Mouse (Mus musculus) splenic B cell, adult 2 months (primary cell): ENCODE results near the gene Itfg2.
A peak's percentile ranks its signal among the peaks of the same experiment; 100 is the strongest.

Experiments
- DNase-seq: peaks from one replicate; pipeline ENCODE4 v3.0.0-alpha.2; 2011; ENCODE audit warnings: low read depth, low spot score
- H3K27me3 ChIP-seq: 2 replicates; pipeline ENCODE4 v1.6.1; 2012; ENCODE audit warnings: mild to moderate bottlenecking, low read length, moderate library complexity, mixed read lengths; ENCODE audit not compliant: control insufficient read depth, poor library complexity, insufficient read depth, severe bottlenecking
- H3K36me3 ChIP-seq: 2 replicates; pipeline ENCODE4 v1.6.1; 2012; ENCODE audit warnings: mild to moderate bottlenecking, low read length, moderate library complexity, mixed read lengths; ENCODE audit not compliant: control insufficient read depth, poor library complexity, insufficient read depth, severe bottlenecking

The Itfg2 gene

DNA sequence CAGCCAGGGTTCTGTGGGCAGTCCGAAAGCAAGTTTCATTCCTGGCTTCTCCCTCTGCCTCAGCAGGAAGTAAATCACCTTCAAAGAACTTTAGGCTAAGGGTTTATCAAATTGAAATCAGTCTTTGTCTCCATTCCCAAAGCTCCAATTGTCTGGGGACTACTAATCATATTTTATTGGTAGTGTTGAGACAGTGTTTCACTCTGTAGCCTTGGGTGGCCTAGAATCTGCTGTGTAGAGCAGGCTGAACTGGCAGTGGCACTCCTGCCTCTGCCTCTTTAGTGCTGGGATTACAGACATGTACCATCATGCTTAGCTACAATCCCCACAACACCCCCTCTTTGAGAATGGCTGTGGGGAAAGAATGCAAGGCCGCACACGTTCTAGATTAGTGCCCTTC, 3.3 kb downstream of the Itfg2 start:
- no peak for DNase-seq
- no peaks in the 10 kb centered on the region for H3K27me3 ChIP-seq
- no peaks in the 10 kb centered on the region for H3K36me3 ChIP-seq

DNA sequence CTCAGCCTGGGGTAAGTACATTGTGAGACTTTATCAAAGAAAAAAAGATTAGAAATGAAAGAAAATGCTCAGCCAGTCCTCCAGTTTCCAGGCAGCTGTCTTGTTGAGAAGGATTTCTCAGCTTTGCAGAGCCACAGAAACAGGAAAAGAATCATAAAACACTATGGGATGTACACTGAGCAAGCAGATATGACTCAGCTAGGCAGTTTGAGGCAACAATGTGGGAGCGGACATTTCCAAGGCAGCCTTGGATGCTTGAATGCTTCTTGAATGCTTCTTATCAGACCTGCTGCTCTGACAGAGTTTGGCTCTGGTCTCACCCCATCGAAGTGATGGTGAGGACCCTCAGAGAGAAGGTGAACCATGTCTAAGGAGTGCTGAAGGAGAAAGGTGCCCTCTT, 3.7 kb downstream of the Itfg2 start:
- DNase-seq, result no peak
- no peaks in the 10 kb centered on the region for H3K36me3 ChIP-seq
- H3K27me3 ChIP-seq, result no peaks in the 10 kb centered on the region

DNA sequence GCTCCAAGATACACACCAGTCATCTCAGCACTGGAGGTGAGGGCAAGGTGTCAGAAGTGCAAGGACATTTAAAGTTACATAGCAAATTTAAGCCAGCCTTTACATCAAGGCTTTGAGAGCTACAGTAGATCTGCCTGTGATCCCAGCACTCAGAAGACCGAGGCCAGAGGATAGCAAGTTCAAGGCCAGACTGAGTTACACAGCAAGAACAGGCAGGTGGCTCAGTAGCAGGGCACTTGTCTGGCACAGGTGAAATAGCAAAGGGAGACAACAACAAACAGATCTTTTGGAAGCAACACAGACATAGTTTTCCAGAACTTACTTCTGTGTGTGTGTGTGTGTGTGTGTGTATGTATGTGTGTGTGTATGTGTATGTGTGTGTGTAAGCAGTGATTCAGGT, 6.7 kb downstream of the Itfg2 start:
- Histone ChIP-seq H3K36me3 (no peaks in the 10 kb centered on the region), H3K27me3 (no peaks in the 10 kb centered on the region)
- no peak for DNase-seq

DNA sequence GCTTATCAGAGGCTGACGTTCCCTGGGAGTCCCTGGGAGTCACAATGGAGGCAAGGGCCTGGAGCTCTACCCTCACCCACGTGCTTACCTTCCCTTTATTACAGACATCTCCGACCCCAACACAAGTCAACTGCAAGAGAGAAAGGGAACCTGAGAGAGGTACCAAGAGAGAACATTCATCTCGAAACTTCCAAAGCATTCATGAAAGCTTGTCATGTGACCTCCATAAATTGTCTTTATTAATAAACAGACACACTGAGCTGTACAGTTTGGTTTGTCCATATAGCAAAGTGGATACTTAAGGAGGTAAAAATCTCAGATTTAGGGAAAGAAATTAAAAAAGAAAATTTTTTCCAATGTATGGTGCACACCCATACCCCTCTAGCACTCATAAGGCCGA, 8.6 kb downstream of the Itfg2 start:
- Histone ChIP-seq H3K36me3 (no peaks in the 10 kb centered on the region), H3K27me3 (no peaks in the 10 kb centered on the region)
- DNase-seq, result no peak

DNA sequence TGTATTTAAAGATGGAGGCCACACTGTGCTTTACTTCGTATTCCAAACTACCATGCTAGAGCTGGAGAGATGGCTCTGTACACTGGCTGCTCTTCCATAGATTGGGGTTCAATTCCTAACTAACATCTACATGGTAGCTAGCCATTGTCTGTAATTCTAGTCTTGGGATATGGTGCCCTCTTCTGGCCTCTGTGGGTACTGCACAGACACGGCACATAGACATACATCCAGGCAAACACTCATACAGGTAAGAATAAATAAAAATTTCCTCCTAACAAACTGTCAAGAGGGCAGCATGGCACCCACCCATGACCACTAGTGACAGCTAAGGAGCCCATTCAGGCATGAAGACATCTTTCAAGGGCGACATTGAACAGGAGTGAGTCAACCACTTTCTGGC, 13.6 kb downstream of the Itfg2 start:
- Histone ChIP-seq H3K36me3 (no peaks in the 10 kb centered on the region; the same call in none of the 2 replicates), H3K27me3 (no peaks in the 10 kb centered on the region)
- peak; percentile 87 for DNase-seq

DNA sequence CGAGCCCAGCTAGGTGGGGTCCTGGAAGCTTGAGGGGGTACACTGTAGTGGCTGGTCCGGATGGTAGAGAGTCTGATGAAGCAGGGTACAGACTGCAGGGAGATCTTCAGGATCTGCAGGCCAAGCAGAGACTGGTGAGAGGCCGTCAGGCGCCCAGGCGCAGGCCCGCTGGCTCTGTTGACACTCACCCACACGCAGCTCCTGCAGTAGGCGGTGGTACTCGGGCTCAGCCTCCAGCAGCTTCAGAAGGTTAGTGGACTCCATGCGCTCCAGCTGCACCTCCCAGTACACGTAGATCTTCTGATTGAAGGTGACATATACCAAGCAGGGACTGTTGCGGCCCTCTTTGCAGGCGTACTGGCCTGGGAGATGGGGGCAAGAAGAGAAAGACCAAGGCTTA, 14.4 kb downstream of the Itfg2 start:
- no peak for DNase-seq
- Histone ChIP-seq H3K36me3 (no peaks in the 10 kb centered on the region; the same call in none of the 2 replicates), H3K27me3 (no peaks in the 10 kb centered on the region)

DNA sequence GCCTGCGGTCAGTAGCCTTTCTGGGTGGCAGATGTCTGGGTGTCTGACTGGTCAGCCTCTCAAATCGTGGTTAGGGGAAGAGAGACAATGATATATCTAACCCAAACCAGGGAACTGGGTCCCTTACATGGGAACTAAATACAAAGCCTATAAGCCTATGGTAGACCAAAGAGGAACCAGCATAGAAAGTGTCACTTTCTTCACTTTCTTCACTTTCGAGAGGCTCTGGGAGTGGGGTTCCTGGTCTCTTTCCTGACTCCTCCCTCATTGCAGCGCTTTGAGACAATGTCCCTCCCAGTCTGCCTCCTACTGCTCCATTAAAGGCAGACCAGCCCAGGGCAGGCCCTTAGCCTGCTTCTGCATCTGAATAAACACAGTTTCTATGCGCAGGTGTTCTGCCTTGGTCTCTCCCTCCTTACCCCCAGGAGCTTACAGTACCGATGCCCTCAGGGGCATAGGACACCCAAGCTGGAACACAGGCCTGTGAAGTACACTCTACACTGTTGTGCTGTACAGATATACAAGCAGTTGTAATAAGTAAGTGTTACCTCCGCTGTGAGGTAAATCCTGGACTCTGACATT, 16.1 kb downstream of the Itfg2 start:
- Histone ChIP-seq H3K36me3 (no peaks in the 10 kb centered on the region; the same call in none of the 2 replicates), H3K27me3 (no peaks in the 10 kb centered on the region)
- no peak for DNase-seq

DNA sequence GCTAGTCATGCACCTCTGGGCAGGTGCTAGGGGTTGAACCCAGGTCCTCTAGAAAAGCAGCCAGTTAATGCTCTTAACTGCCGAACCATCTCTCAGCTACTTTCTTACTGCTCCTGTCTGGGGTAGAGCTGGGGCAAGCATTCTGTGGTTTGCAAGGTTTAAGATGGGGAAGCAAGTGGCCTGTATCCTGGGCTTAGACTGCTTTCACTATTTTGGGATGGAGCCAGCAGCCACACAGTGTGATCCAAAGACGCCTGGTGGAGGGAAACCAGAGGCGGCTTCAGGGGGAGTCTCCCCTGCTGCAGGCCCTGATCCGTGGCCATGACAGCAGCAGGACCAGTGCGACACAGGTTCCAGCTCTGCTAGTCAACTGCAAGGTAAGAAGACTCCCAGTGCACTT, 20.0 kb downstream of the Itfg2 start:
- no peak for DNase-seq
- Histone ChIP-seq H3K27me3 (no peaks in the 10 kb centered on the region), H3K36me3 (no peaks in the 10 kb centered on the region; the same call in none of the 2 replicates)

DNA sequence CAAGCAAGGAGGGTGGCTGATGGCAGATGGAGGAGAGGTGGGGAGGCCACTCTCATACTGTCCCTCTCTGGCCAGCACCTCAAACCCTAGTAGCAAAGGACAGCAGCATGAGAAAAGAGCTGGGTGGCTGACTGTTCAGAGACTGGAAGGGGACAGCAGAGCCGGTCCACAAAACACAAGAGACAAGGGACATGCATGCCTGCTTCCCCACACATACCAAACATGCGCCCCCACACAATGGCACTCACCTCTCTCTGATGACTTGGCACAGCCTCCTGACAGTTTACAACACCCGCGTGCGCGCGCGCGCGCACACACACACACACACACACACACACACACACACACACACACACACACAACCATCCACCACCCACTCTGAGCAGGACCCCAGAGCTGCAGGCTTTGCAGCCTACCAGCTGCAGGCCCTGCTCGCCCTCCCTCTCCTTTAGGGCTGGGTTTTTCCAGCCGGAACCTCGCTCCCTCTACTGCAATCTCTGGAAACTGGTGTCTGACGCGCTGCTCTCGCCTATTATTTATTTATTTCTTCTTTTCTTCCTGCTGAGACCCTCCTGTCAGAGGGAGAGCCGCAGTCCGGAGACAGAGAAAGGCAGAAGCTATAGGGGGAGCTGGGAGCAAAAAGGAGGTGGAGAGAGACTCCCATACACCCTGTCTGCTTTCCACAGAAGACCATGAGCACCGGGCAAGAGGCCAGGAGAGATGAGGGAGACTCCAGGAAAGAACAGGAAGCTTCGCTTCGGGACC, 25.1 kb downstream of the Itfg2 start:
- H3K27me3 ChIP-seq, result no peaks in the 10 kb centered on the region
- DNase-seq, result no peak
- no peaks in the 10 kb centered on the region for H3K36me3 ChIP-seq

DNA sequence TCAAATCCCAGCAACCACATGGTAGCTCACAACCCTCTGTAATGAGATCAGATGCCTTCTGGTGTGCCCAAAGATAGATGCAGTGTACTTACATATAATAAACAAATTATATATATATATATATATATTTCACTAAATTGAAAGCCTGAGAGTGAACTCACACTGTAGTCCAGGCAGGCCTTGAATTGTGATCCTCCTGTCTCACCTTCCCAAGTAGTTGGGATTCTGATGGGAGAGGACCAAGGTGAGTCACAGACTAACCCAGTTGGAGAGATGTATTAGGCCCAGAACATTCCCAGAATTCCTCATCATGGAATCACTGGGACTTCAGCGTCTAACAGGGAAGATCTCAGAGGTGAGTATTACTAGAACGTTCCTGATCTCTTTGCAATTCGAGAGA, 25.7 kb downstream of the Itfg2 start, which contains the start of gene Nrip2:
Gene Nrip2 (plus strand): TSS at position 301 of the 400 bp plus-strand sequence.
- Histone ChIP-seq H3K36me3 (no peaks in the 10 kb centered on the region), H3K27me3 (no peaks in the 10 kb centered on the region)
- DNase-seq, result no peak

DNA sequence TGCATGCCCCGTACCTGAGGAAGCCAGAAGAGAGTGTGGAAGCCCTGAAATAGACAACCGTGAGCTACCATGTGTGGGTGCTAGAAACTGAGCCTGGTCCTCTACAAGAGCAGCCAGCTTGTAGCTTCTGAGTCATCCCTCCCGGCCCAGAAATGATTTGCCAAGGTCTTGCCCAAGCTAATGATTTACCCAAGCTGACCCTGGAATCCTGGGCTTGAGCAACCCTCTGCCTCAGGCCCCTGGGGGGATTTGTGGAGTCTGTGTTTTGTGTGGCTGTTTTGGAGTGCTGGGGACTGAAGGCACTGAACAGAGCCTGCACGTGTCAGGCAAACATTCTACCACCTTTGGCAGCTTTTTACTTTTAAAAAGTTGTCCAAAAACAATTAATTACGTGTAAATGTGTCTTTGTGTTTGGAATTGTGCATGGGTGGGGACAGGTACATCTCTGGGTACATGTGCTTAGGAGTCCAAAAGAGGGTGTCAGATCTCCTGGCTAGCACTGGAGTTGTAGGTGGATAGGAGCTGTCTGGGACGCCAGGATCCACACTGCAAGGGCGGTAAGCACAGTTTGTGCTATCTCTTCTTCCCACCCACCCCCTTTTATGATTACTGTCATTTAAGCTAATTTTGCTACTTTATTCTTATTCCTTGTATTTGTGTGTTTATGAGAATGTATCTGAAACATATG, 27.0 kb downstream of the Itfg2 start:
- no peaks in the 10 kb centered on the region for H3K36me3 ChIP-seq
- H3K27me3 ChIP-seq, result no peaks in the 10 kb centered on the region
- no peak for DNase-seq

DNA sequence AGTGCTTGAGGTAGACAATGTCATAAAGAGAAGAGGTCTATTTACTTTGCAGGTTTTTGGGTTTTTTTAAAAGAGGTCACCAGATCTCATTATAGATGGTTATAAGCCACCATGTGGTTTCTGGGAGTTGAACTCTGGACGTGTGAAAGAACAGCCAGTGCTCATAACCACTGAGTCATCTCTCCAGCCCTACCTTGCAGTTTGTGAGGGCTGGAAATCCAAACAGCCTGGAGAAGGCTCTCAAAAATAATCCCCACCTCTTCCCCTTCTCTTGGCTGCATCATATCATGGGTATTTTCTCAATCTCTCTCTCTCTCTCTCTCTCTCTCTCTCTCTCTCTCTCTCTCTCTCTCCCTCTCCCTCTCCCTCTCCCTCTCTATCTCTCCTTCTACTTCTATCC, 34.0 kb downstream of the Itfg2 start:
- DNase-seq, result no peak
- no peaks in the 10 kb centered on the region for H3K36me3 ChIP-seq
- H3K27me3 ChIP-seq, result no peaks in the 10 kb centered on the region

DNA sequence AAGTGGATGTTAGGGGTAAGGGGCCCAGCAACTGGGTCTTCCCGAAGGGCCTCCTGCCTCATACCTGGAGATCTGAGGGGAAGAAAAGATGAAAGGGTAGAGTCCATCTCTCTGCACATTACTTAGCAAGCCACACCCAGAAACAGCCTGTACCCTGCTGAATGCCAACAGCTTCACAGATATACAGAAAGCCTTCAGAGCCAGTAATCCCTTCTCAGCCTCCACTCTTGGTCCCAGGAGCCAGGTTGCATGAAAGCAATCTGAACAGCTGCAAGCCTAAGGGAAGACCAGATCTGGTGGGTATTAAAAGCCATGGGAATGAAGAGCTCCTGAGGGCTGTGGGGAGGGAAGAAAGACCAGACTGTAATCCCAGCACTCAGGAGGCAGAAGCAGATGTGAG, 35.5 kb downstream of the Itfg2 start:
- H3K27me3 ChIP-seq, result no peaks in the 10 kb centered on the region
- no peaks in the 10 kb centered on the region for H3K36me3 ChIP-seq
- no peak for DNase-seq

DNA sequence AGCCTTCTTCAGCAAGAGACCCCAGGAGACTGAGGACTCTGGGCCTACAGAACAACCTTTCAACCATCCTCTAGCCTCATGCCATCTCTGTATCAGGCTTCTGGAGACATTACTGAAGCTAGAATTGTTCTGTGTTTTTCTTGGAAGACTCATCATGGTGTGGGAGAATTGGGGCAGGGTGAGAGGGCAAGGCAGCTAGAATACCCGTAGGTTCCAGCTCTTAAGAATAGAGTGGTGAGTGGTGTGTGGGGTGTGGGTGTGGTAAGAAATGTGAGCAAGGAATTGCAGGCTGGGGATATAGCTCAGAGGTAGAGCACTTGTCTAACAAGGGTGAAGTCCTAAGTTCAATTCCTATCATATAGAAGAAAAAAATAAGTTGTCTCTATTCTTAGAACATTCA, 39.7 kb downstream of the Itfg2 start:
- no peak for DNase-seq
- no peaks in the 10 kb centered on the region for H3K36me3 ChIP-seq

DNA sequence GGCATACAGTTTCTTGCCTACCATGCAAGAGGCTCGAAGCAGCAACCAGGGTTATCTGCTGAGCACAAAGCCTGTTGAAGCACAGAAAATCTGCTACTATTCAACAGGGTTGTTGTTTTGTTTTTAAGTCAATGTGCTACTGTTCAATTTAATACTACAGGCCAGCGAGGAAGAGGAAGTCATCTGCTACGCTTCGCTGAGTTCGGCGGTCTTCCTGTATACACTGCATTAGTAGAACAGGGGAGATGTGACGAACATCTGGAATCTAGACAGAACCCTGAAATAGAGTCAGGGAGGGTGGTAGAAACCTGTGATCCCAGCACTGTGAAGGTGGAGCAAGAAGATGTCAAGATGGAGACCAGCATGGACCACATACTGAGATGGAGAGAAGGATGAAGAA, 41.0 kb downstream of the Itfg2 start:
- peak; percentile 79 for DNase-seq
- no peaks in the 10 kb centered on the region for H3K36me3 ChIP-seq

More for the DNA sequence above, 39.7 kb downstream of the Itfg2 start:
- no peaks in the 10 kb centered on the region for H3K27me3 ChIP-seq

More for the DNA sequence above, 41.0 kb downstream of the Itfg2 start:
- no peaks in the 10 kb centered on the region for H3K27me3 ChIP-seq
